Mouse (Mus musculus) CH12.LX (cell line): ENCODE measurements around the gene Cplane1. TPM values are rescaled to one million over a fixed set of nuclear protein-coding genes. Genes with fewer than 3 reads are reported as not detected.

ENCODE experiments used
- DNase-seq: peaks from one replicate; pipeline ENCODE4 v3.0.0-alpha.2; 2013; ENCODE audit errors: extremely low read depth
- H3K27ac ChIP-seq: 2 replicates; pipeline ENCODE4 v1.5.1; 2012; ENCODE audit warnings: low read depth, mild to moderate bottlenecking, control low read depth, moderate library complexity; ENCODE audit not compliant: insufficient read depth
- H3K27me3 ChIP-seq: replicated peaks from 2 replicates; pipeline ENCODE3; 2012; ENCODE audit warnings: inconsistent platforms
- H3K36me3 ChIP-seq, 2 experiments: replicated peaks in 1 of 2; 2 replicates each; pipeline versions ENCODE3 to v1.6.1; 2012; ENCODE audit warnings: inconsistent platforms in 1 of 2, low read length in 1 of 2, mild to moderate bottlenecking in 1 of 2, mixed read lengths in 1 of 2, moderate library complexity in 1 of 2; ENCODE audit not compliant: control insufficient read depth in 1 of 2, insufficient read depth in 1 of 2
- H3K4me1 ChIP-seq, 2 experiments: 2 replicates each; pipeline ENCODE4 v1.6.1; 2012; ENCODE audit warnings: inconsistent platforms in 1 of 2, moderate library complexity in 1 of 2; ENCODE audit not compliant: insufficient read depth in 2 of 2, control insufficient read depth in 1 of 2
- H3K4me2 ChIP-seq: 2 replicates; pipeline ENCODE4 v1.6.1; 2012; ENCODE audit warnings: low read depth, mild to moderate bottlenecking, control low read depth; ENCODE audit not compliant: poor library complexity, insufficient read depth, severe bottlenecking
- H3K4me3 ChIP-seq, 3 experiments: fragments of 150-350 bp in 1 of 3; sonication (generic) in 1 of 3; replicated peaks in 1 of 3; 2 replicates each; pipeline versions ENCODE3 to v1.5.1; 2011 to 2012; ENCODE audit warnings: low read depth in 2 of 3, low read length in 2 of 3, mild to moderate bottlenecking in 2 of 3, moderate library complexity in 2 of 3, control low read depth in 1 of 3, improper control_type of control experiment in 1 of 3, inconsistent platforms in 1 of 3, mixed read lengths in 1 of 3; ENCODE audit not compliant: poor library complexity in 1 of 3
- H3K79me2 ChIP-seq: replicated peaks from 2 replicates; pipeline ENCODE4 v1.6.1; 2012; ENCODE audit warnings: mild to moderate bottlenecking, moderate library complexity; ENCODE audit not compliant: control insufficient read depth, poor library complexity, insufficient read depth, severe bottlenecking; ENCODE audit errors: extremely low read depth
- H3K9ac ChIP-seq: 2 replicates; pipeline ENCODE4 v1.6.1; 2012; ENCODE audit warnings: low read depth, mild to moderate bottlenecking, control low read depth, moderate library complexity; ENCODE audit not compliant: insufficient read depth
- H3K9me3 ChIP-seq: replicated peaks from 2 replicates; pipeline ENCODE3; 2012; ENCODE audit warnings: low read length, inconsistent platforms, mixed read lengths
- CHD1 ChIP-seq: IDR thresholded peaks from 2 replicates; pipeline ENCODE4 v1.6.1; 2012; ENCODE audit warnings: low read depth, low read length, improper control_type of control experiment, inconsistent platforms
- CHD2 ChIP-seq: IDR thresholded peaks from 2 replicates; pipeline ENCODE4 v1.6.1; 2011; ENCODE audit warnings: low read length, improper control_type of control experiment
- GABPA ChIP-seq: IDR thresholded peaks from 2 replicates; pipeline ENCODE4 v1.6.1; 2012; ENCODE audit warnings: low read depth, low read length, improper control_type of control experiment, inconsistent platforms; ENCODE audit not compliant: insufficient replicate concordance
- MAZ ChIP-seq: IDR thresholded peaks from 2 replicates; pipeline ENCODE4 v1.6.1; 2012; ENCODE audit warnings: low read depth, mild to moderate bottlenecking, inconsistent platforms, low read length, improper control_type of control experiment, moderate library complexity
- MEF2A ChIP-seq: IDR thresholded peaks from 2 replicates; pipeline ENCODE4 v1.6.1; 2014; ENCODE audit warnings: low read depth, mild to moderate bottlenecking, inconsistent platforms, low read length, improper control_type of control experiment, borderline replicate concordance
- MXI1 ChIP-seq: IDR thresholded peaks from 2 replicates; pipeline ENCODE4 v1.6.1; 2011; ENCODE audit warnings: mild to moderate bottlenecking, low read depth, low read length, improper control_type of control experiment
- MYC ChIP-seq: IDR thresholded peaks from 2 replicates; pipeline ENCODE4 v1.6.1; 2011; ENCODE audit warnings: low read depth, mild to moderate bottlenecking, improper control_type of control experiment, low read length
- NELFE ChIP-seq: IDR thresholded peaks from 2 replicates; pipeline ENCODE4 v1.6.1; 2011; ENCODE audit warnings: low read depth, low read length, improper control_type of control experiment
- POLR2AphosphoS2 ChIP-seq: IDR thresholded peaks from 2 replicates; pipeline ENCODE4 v1.6.1; 2011; ENCODE audit warnings: low read depth, low read length, improper control_type of control experiment
- RCOR1 ChIP-seq: conservative IDR thresholded peaks from 2 replicates; pipeline ENCODE4 v1.6.1; 2012; ENCODE audit warnings: low read depth, mild to moderate bottlenecking, inconsistent platforms, low read length, improper control_type of control experiment
- SIN3A ChIP-seq: IDR thresholded peaks from 2 replicates; pipeline ENCODE4 v1.6.1; 2012; ENCODE audit warnings: low read length, improper control_type of control experiment, inconsistent platforms
- TBP ChIP-seq: conservative IDR thresholded peaks from 2 replicates; pipeline ENCODE4 v1.6.1; 2011; ENCODE audit warnings: low read depth, low read length, improper control_type of control experiment
- UBTF ChIP-seq: IDR thresholded peaks from 2 replicates; pipeline ENCODE4 v1.6.1; 2012; ENCODE audit warnings: low read depth, mild to moderate bottlenecking, inconsistent platforms, low read length, improper control_type of control experiment, moderate library complexity
- USF2 ChIP-seq: conservative IDR thresholded peaks from 2 replicates; pipeline ENCODE4 v1.6.1; 2011; ENCODE audit warnings: low read depth, low read length, improper control_type of control experiment
- ZKSCAN1 ChIP-seq: IDR thresholded peaks from 2 replicates; pipeline ENCODE4 v1.6.1; 2012; ENCODE audit warnings: low read depth, inconsistent platforms, low read length, improper control_type of control experiment, borderline replicate concordance
- ZMIZ1 ChIP-seq: IDR thresholded peaks from 2 replicates; pipeline ENCODE4 v1.6.1; 2012; ENCODE audit warnings: low read depth, mild to moderate bottlenecking, inconsistent platforms, low read length, improper control_type of control experiment
- ZNF384 ChIP-seq: IDR thresholded peaks from 2 replicates; pipeline ENCODE4 v1.6.1; 2012; ENCODE audit warnings: low read depth, low read length, improper control_type of control experiment, inconsistent platforms
- dilution Hi-C: fragments of 300-500 bp; cut with MboI; formaldehyde crosslinking; loops from 2 replicates; pipeline ENCODE4 v1.14.3; 2020; ENCODE audit warnings: low sequenced_read_pairs; ENCODE audit not compliant: extremely low pct_unique_long_range_greater_than_20kb, extremely low pct_ligation_motif_present
- in situ Hi-C: fragments of 300-500 bp; cut with MboI; formaldehyde crosslinking; loops from 3 replicates; pipeline ENCODE4 v1.14.3; 2019; ENCODE audit warnings: low sequenced_read_pairs, low pct_ligation_motif_present, low pct_unique_long_range_greater_than_20kb, mixed read lengths
- polyA plus RNA-seq: library from polyadenylated mRNA; unstranded; fragments of >175 nt; gene quantifications from 2 replicates; pipeline ENCODE4 v1.2.1, GENCODE M21; 2012; ENCODE audit warnings: low read depth; ENCODE audit not compliant: insufficient read length
- total RNA-seq, 2 experiments: library from RNA; depleted of rRNA; stranded (reverse); fragments of 300-350 nt in 1 of 2; fragments of >200 nt in 1 of 2; gene quantifications; 2 replicates each; pipeline ENCODE4 v1.2.3; 2012 to 2014

Gene Cplane1
- total and polyA plus RNA-seq, 3 experiments: 2.1 to 5.9 (median 3.7) TPM

- Histone ChIP-seq H3K4me1 (peaks cover 3 to 26% of the 10 kb centered on the region in 2 experiments; a peak in 3 of 4 replicates), H3K27ac (no peak overlapping the region), H3K36me3 (peaks cover 32 to 54% of the 10 kb centered on the region in 2 experiments), H3K79me2 (no peaks in the 10 kb centered on the region), H3K4me2 (no peak overlapping the region), H3K9me3 (no peaks in the 10 kb centered on the region), H3K9ac (no peak overlapping the region), H3K27me3 (no peaks in the 10 kb centered on the region), H3K4me3 (no peak overlapping the region)
- dilution Hi-C loops: no loop called here
- TF ChIP-seq UBTF (no peak), GABPA (no peak), CHD2 (no peak), MAZ (no peak), ZMIZ1 (no peak), ZKSCAN1 (no peak), USF2 (no peak), RCOR1 (no peak), SIN3A (no peak), MYC (no peak), POLR2AphosphoS2 (no peak), MXI1 (no peak), MEF2A (no peak), ZNF384 (no peak), CHD1 (no peak), TBP (no peak)
- DNase-seq: no peak
- in situ Hi-C loops: no loop called here
These were observed 122.3 kb downstream of the Cplane1 start for GRCm38 (mm10) chr15:8291251-8291650.

GRCm38 (mm10) chr15:8294150-8294549, 125.2 kb downstream of the Cplane1 start:
- in situ Hi-C loops: no loop called here
- peaks cover 3 to 35% of the 10 kb centered on the region in 2 experiments; a peak in 3 of 4 replicates for H3K4me1 ChIP-seq
- 0 out of 2 replicates have a peak, but pooled peaks have one; percentile 56 for TF ChIP-seq MYC
- TF ChIP-seq NELFE: no peak
- TF ChIP-seq, all 38 proteins: peak for 1
- Histone ChIP-seq H3K27me3 (no peaks in the 10 kb centered on the region), H3K79me2 (no peaks in the 10 kb centered on the region), H3K9ac (no peak overlapping the region), H3K36me3 (peaks cover 41 to 77% of the 10 kb centered on the region in 2 experiments), H3K4me2 (no peak overlapping the region), H3K4me3 (no peak overlapping the region), H3K9me3 (no peaks in the 10 kb centered on the region), H3K27ac (peak overlapping the region; percentile 16; the same call in 1 of the 2 replicates)
- DNase-seq: peak; percentile 82
- dilution Hi-C loops: no loop called here
